Mouse (Mus musculus) stomach, embryonic 14.5 days (tissue): ENCODE data around the gene C77080. TPM values are rescaled to one million over a fixed set of nuclear protein-coding genes. Genes with fewer than 3 reads are reported as not detected.

Experiments used
- ATAC-seq: fragments of 200-750 bp; cut with Nextera tagmentation; 2 replicates; pipeline ENCODE4 v1.8.0; 2017; ENCODE audit warnings: low read depth, moderate TSS enrichment; ENCODE audit not compliant: insufficient number of reproducible peaks, insufficient read depth, low FRiP score
- H3K27ac ChIP-seq: fragments of 300-500 bp; sonication (generic); 2 replicates; pipeline ENCODE4 v1.5.1; 2014; ENCODE audit warnings: mild to moderate bottlenecking, low read length, moderate library complexity, mixed read lengths
- H3K27me3 ChIP-seq: fragments of 300-500 bp; sonication (generic); 2 replicates; pipeline ENCODE4 v1.6.1; 2014; ENCODE audit warnings: low read length, control low read depth, mixed read lengths; ENCODE audit not compliant: control insufficient read depth, insufficient read depth
- H3K36me3 ChIP-seq: fragments of 300-500 bp; sonication (generic); 2 replicates; pipeline ENCODE4 v1.6.1; 2014; ENCODE audit warnings: mild to moderate bottlenecking, control low read depth, low read length, moderate library complexity, mixed read lengths; ENCODE audit not compliant: control insufficient read depth, insufficient read depth
- H3K4me1 ChIP-seq: fragments of 300-500 bp; sonication (generic); 2 replicates; pipeline ENCODE4 v1.6.1; 2014; ENCODE audit warnings: low read length, control low read depth, mixed read lengths; ENCODE audit not compliant: control insufficient read depth, insufficient read depth
- H3K4me2 ChIP-seq: fragments of 300-500 bp; sonication (generic); replicated peaks from 2 replicates; pipeline ENCODE4 v1.6.1; 2014; ENCODE audit warnings: low read depth, low read length, control low read depth
- H3K4me3 ChIP-seq: fragments of 300-500 bp; sonication (generic); 2 replicates; pipeline ENCODE4 v1.5.1; 2014; ENCODE audit warnings: low read depth, low read length, control low read depth
- H3K9ac ChIP-seq: fragments of 300-500 bp; sonication (generic); replicated peaks from 2 replicates; pipeline ENCODE4 v1.6.1; 2014; ENCODE audit warnings: low read depth, mild to moderate bottlenecking, control low read depth, low read length, moderate library complexity, mixed read lengths
- H3K9me3 ChIP-seq: fragments of 300-500 bp; sonication (generic); 2 replicates; pipeline ENCODE4 v1.6.1; 2016; ENCODE audit warnings: low read depth, low read length, control low read depth; ENCODE audit not compliant: control insufficient read depth
- WGBS: fragments of 180-500 bp; shearing (Covaris S2); extraction: QIAGEN DNeasy Blood & Tissue Kit; methylation state at CpG from one replicate; pipeline ENCODE4 v1.1.7; 2014; 5-methylcytosine and 5-hydroxymethylcytosine counted together
- polyA plus RNA-seq: library from polyadenylated mRNA; unstranded; fragments of >200 nt; fragmentation: Nextera tagmentation; extraction: Ambion mirVana; gene quantifications from 2 replicates; pipeline ENCODE4 v1.2.1, GENCODE M21; 2014

Gene C77080
- polyA plus RNA-seq, 1 experiment from 2014 or later: 6.8 TPM

GRCm38 (mm10) chr4:129263225-129264021, 2.2 kb upstream of the C77080 start:
- 32% methylated on average over 19 of the region's 19 CpGs for WGBS
- Histone ChIP-seq H3K36me3 (no peaks in the 10 kb centered on the region), H3K4me3 (no peak overlapping the region), H3K4me1 (peaks cover 10% of the 10 kb centered on the region), H3K9me3 (no peaks in the 10 kb centered on the region), H3K27me3 (no peaks in the 10 kb centered on the region), H3K4me2 (peak overlapping the region; percentile 15; the same call in 1 of the 2 replicates), H3K27ac (peak overlapping the region; percentile 33; the same call in 1 of the 2 replicates), H3K9ac (no peak overlapping the region)
- peak; percentile 82; the same call in 1 of the 2 replicates for ATAC-seq

DNA sequence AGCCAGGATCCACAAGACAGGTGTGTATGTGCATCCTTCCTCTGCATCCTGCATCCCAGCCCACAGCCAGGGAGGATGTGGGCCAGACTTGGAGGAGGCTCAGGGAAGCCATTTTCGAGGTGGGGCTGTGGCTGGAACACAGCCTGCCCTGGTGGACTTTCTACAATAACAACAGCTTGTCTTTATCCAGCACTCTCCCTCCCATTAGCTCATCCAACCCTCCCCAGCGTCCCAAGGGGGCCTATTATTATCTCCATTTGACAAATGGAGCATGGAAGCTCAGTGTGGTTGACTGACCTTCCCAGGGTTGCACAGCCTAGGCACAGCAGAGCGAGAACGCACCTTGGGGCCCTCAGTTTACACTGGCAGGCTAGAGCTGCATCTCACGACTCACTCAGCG, 526 bp downstream of the C77080 start:
- ATAC-seq: no peak
- Histone ChIP-seq H3K27ac (no peak overlapping the region), H3K36me3 (no peaks in the 10 kb centered on the region), H3K9me3 (no peaks in the 10 kb centered on the region), H3K4me3 (no peak overlapping the region), H3K4me1 (peaks cover 20% of the 10 kb centered on the region), H3K27me3 (no peaks in the 10 kb centered on the region), H3K9ac (no peak overlapping the region), H3K4me2 (no peak overlapping the region)
- 19% methylated on average over 6 of the region's 6 CpGs for WGBS

GRCm38 (mm10) chr4:129259101-129259500, 2.1 kb downstream of the C77080 start:
- ATAC-seq: no peak
- Histone ChIP-seq H3K27ac (no peak overlapping the region), H3K27me3 (no peaks in the 10 kb centered on the region)

DNA sequence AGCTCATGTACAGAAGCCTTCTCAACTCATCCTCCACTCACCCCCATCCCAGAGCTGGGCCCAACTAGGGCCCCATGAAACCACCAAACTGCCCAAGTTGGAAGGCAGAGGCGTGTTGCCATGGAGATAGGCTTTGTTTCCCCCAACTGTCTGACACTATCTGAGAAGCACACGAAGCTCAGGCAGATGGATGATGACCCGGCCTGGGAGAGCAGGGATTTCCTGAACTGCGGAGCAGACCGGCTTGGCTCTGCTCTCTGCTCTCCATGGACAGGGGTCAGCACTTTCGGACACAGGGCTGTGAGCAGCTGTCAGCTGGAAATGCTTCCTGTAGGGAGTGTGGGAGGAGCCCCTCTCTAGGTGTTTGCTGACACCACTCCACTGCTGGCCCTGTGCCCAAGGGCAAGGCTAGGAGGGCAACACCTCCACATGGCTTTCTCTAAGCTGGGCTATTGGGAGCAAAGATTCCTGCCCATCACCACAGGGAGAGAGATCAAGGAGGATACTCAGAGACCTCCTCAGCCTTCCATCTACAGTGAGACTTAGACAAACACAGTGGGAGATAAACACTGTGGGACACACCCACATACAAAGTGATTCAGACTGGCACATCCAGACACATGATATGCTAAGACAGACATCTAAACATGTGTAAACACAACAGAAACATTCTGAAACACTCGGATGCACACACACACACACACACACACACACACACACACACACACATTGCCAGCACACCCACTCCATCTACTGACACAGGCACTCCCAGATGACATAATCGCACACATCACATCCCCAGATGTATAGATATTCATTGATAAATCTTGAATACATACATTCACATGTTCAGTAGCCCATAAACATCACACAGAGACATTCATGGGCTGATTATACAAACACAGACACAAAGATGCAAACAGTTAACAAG, 4.5 kb downstream of the C77080 start:
- no peak overlapping the region for H3K9ac ChIP-seq
- 21% methylated on average over 8 of the region's 8 CpGs for WGBS
- no peaks in the 10 kb centered on the region for H3K27me3 ChIP-seq
- H3K4me3 ChIP-seq: no peak overlapping the region
- no peaks in the 10 kb centered on the region for H3K36me3 ChIP-seq
- H3K27ac ChIP-seq: no peak overlapping the region
- peak; percentile 49; the same call in 1 of the 2 replicates for ATAC-seq
- no peaks in the 10 kb centered on the region for H3K9me3 ChIP-seq
- H3K4me2 ChIP-seq: no peak overlapping the region
- peaks cover 10% of the 10 kb centered on the region for H3K4me1 ChIP-seq

More at GRCm38 (mm10) chr4:129259101-129259500, 2.1 kb downstream of the C77080 start:
- Histone ChIP-seq H3K9ac (no peak overlapping the region), H3K9me3 (no peaks in the 10 kb centered on the region), H3K36me3 (no peaks in the 10 kb centered on the region), H3K4me1 (peaks cover 20% of the 10 kb centered on the region), H3K4me2 (no peak overlapping the region), H3K4me3 (no peak overlapping the region)
- 87% methylated on average over 4 of the region's 4 CpGs for WGBS

GRCm38 (mm10) chr4:129254571-129254970, 6.6 kb downstream of the C77080 start:
- no peak overlapping the region for H3K27ac ChIP-seq
- H3K4me2 ChIP-seq: no peak overlapping the region
- H3K36me3 ChIP-seq: no peaks in the 10 kb centered on the region
- WGBS: 83% methylated on average over 3 of the region's 3 CpGs
- H3K9ac ChIP-seq: no peak overlapping the region
- H3K27me3 ChIP-seq: no peaks in the 10 kb centered on the region
- H3K9me3 ChIP-seq: no peaks in the 10 kb centered on the region
- H3K4me1 ChIP-seq: peaks cover 16% of the 10 kb centered on the region
- no peak overlapping the region for H3K4me3 ChIP-seq
- no peak for ATAC-seq

DNA sequence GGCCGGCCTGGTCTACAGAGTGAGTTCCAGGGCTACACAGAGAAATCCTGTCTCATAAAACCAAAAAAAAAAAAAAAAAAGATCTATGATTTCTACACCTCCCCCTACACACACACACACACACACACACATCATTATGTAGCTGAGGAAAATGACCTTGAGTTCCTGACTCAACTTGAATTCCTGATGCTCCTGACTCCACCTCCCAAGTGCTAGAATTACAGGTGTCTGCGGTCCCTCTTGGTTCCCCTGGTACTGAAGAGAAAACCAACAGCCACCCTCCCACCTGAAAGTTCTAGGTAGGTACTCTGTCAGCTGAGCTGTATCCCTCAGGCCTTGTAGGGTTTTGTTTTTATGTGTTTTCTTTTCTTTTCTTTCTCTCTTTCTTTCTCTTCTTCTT, 8.7 kb downstream of the C77080 start:
- 0 out of 2 replicates have a peak, but pooled peaks cover 4% of the 10 kb centered on the region for H3K27me3 ChIP-seq
- H3K9ac ChIP-seq: no peak overlapping the region
- no peak overlapping the region for H3K4me3 ChIP-seq
- 82% methylated on average over 2 of the region's 2 CpGs for WGBS
- no peak overlapping the region for H3K27ac ChIP-seq
- H3K9me3 ChIP-seq: no peaks in the 10 kb centered on the region
- peaks cover 21% of the 10 kb centered on the region for H3K4me1 ChIP-seq
- H3K36me3 ChIP-seq: no peaks in the 10 kb centered on the region
- no peak for ATAC-seq
- no peak overlapping the region for H3K4me2 ChIP-seq

GRCm38 (mm10) chr4:129251482-129252125, 9.6 kb downstream of the C77080 start:
- peak; percentile 66 for ATAC-seq
- H3K4me2 ChIP-seq: peak overlapping the region; percentile 14
- H3K4me1 ChIP-seq: peaks cover 15% of the 10 kb centered on the region
- H3K9me3 ChIP-seq: no peaks in the 10 kb centered on the region
- no peak overlapping the region for H3K4me3 ChIP-seq
- H3K27ac ChIP-seq: peak overlapping the region; percentile 85
- no peaks in the 10 kb centered on the region for H3K36me3 ChIP-seq
- H3K9ac ChIP-seq: no peak overlapping the region
- WGBS: 8% methylated on average over 15 of the region's 15 CpGs
- H3K27me3 ChIP-seq: 0 out of 2 replicates have a peak, but pooled peaks cover 4% of the 10 kb centered on the region
